Mouse (Mus musculus): ENCODE results near the gene Abr.

GRCm38 (mm10) chr11:76381201-76381885 is 240.8 kb downstream of the Abr start:
- TF ChIP-seq CTCF (IDR thresholded peaks at IDR 0.05; ENCODE audit: extremely low read depth, insufficient read length, insufficient replicate concordance, low read depth, low read length) (no peak), POLR2A (IDR thresholded peaks at IDR 0.05; ENCODE audit: low read depth, low read length) (no peak)
